ENCODE assay signal across 10 mouse cellular contexts in the genomic region with DNA sequence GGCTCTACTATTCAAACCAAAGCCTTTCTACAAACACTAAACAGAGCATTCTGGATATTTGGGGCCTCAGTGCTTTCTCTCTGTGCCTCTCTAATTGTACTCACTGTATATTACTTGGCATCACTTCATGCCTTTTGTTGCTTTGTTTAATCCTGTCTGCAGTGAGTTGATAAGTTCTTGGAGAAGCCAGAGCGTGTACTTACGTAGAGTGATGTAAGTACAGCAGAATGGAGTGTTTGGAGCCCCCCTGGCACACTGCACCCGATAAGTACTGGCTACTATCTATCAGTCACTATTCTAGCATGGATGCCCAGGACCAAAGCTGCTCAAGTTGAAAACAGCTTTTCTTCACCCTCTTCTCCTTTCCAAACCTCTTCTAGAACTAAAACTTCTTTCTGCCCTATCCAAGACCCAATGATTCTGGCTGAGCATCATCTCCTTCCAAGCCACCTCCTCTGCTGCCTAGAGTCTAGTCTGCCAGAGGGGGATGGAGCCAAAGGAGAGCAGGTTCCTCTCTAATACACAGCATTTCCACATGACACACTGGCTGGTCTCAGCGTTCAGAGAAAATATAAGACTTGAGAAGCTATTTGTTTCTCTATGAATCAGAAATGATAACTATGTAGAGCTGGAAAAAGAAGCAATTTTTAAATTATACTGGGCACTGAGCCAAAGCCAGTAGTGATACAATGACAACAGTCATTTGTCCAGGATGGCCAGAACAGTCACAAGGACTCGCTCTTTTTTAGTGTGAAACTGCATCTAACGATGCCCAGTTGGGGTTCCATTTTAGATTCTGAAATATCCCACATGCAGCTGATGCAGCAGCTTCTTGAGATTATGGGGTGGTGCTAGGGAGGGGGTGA. TPM values are rescaled to one million over a fixed set of nuclear protein-coding genes. Genes with fewer than 3 reads are reported as not detected.
DNase-seq lines count a peak whose midpoint lies in the region; ATAC-seq and TF ChIP-seq lines count a peak whose summit lies in the region.
"Had no signal": no experiment of that assay in that cellular context is flagged by ENCODE, and none has a peak within 500 bp of the region (broad histone marks: within the 10 kb centered on the region; RNA-seq: fewer than 3 reads in every experiment).

No protein-coding gene starts in this region.

- H3K4me2 ChIP-seq in liver, embryonic 11.5 days = peak overlapping the region; percentile 7; the same call in 1 of the 2 replicates

- no peak overlapping the region for H3K4me3 ChIP-seq in liver, embryonic 11.5 days (ENCODE audit: low read depth, low read length)
- H3K4me3 ChIP-seq in cortical plate, adult 2 months (ENCODE audit: insufficient read depth, low read length) = no peak overlapping the region
- H3K4me3 ChIP-seq: megakaryocyte, embryonic 14.5 days had no signal

- peak overlapping the region; percentile 43; the same call in 1 of the 2 replicates for H3K27ac ChIP-seq in liver, embryonic 11.5 days (ENCODE audit: low read depth, low read length)
- 0 out of 2 replicates have a peak overlapping the region, but pooled peaks have one; percentile 39 for H3K27ac ChIP-seq in cortical plate, adult 2 months (ENCODE audit: insufficient read depth, low read length)

- peak; percentile 69 for ATAC-seq in frontal cortex, adult (ENCODE audit: low TSS enrichment)
- peak; percentile 53 for ATAC-seq in liver, embryonic 11.5 days (replicated peaks; ENCODE audit: low FRiP score)
- peak; percentile 89 for ATAC-seq in megakaryocyte-erythroid progenitor cell, adult 5-6 weeks (replicated peaks; ENCODE audit: low FRiP score, low TSS enrichment, poor library complexity, severe bottlenecking)
- ATAC-seq: activated CD4-positive, CD25-positive, alpha-beta regulatory T cell, adult 4 months had no signal

- no peak for TF ChIP-seq POLR2A in cortical plate, adult 2 months (IDR thresholded peaks at IDR 0.05; ENCODE audit: extremely low read depth, insufficient read depth, low read length)

- peaks cover 60% of the 10 kb centered on the region for H3K4me1 ChIP-seq in liver, embryonic 11.5 days (replicated peaks; ENCODE audit: control insufficient read depth, insufficient read depth, low read length)
- H3K4me1 ChIP-seq in cortical plate, adult 2 months (ENCODE audit: control insufficient read depth, insufficient read depth, low read length) = peaks cover 12% of the 10 kb centered on the region

- 75% methylated on average over 6 of the region's 6 CpGs for WGBS in liver, embryonic 11.5 days

- H3K9me3 ChIP-seq in liver, embryonic 11.5 days (ENCODE audit: control insufficient read depth, low read length) = no peaks in the 10 kb centered on the region
- H3K9me3 ChIP-seq: megakaryocyte, embryonic 14.5 days had no signal

- TF ChIP-seq CTCF in cortical plate, adult 2 months (IDR thresholded peaks at IDR 0.05; ENCODE audit: extremely low read depth, insufficient read depth, low read length) = no peak

- H3K27me3 ChIP-seq in liver, embryonic 11.5 days (replicated peaks; ENCODE audit: control insufficient read depth, insufficient read depth, low read length) = no peaks in the 10 kb centered on the region
- H3K27me3 ChIP-seq: megakaryocyte, embryonic 14.5 days had no signal

- no peak for DNase-seq in frontal cortex, postnatal 10 days (ENCODE audit: low spot score in 2 of 2)
- no peak for DNase-seq in liver, embryonic 11.5 days (ENCODE audit: low spot score)
- DNase-seq in liver = no peak
- DNase-seq in spleen, postnatal 4 days (ENCODE audit: low spot score in 2 of 2) = no peak
- no peak for DNase-seq in embryo, embryonic 11 days

- no peaks in the 10 kb centered on the region for H3K36me3 ChIP-seq in liver, embryonic 11.5 days (ENCODE audit: control insufficient read depth, insufficient read depth, low read length)

- H3K9ac ChIP-seq in liver, embryonic 11.5 days (ENCODE audit: low read depth, low read length) = 0 out of 2 replicates have a peak overlapping the region, but pooled peaks have one; percentile 3

RNA-seq across cellular contexts. Expression of gene Tbxas1, which starts 28.6 kb away (rescaled TPM):
- 11.5 and 12.0 TPM in 2 replicates for polyA plus RNA-seq in liver, embryonic 11.5 days (2014; fragmentation: Nextera tagmentation; extraction: Ambion mirVana)
- 2.7 and 3.0 TPM in 2 replicates for polyA plus RNA-seq in cortical plate, adult 2 months (2012; rRNA removed)
- 1.6 and 6.4 TPM in 2 replicates for total RNA-seq in megakaryocyte-erythroid progenitor cell, adult 5-6 weeks (2014; fragmentation: Nextera tagmentation)
- total RNA-seq in megakaryocyte-erythroid progenitor cell, adult 5-6 weeks (2017) = 2.5 and 8.8 TPM in 2 replicates

RNA-seq across cellular contexts. Expression of gene Hipk2, which starts 29.4 kb away (rescaled TPM):
- 21.4 and 27.4 TPM in 2 replicates for polyA plus RNA-seq in liver, embryonic 11.5 days (2014; fragmentation: Nextera tagmentation; extraction: Ambion mirVana)
- 22.1 and 26.9 TPM in 2 replicates for polyA plus RNA-seq in cortical plate, adult 2 months (2012; rRNA removed)
- 24.3 and 27.9 TPM in 2 replicates for total RNA-seq in megakaryocyte-erythroid progenitor cell, adult 5-6 weeks (2014; fragmentation: Nextera tagmentation)
- 5.1 and 9.2 TPM in 2 replicates for total RNA-seq in megakaryocyte-erythroid progenitor cell, adult 5-6 weeks (2017)
